Mouse (Mus musculus) embryo, embryonic 9.5 days (tissue): ENCODE results near the gene Rhoq.
A peak's percentile ranks its signal among the peaks of the same experiment; 100 is the strongest.

ENCODE experiments used
- DNase-seq: peaks from one replicate; pipeline ENCODE4 v3.0.0-alpha.2; 2017; ENCODE audit errors: extremely low spot score

The Rhoq gene

GRCm38 (mm10) chr17:86962894-86963585, at the start of gene Rhoq:
Rhoq (plus strand) TSS chr17:86963082.
- DNase-seq = peak; percentile 91

DNA sequence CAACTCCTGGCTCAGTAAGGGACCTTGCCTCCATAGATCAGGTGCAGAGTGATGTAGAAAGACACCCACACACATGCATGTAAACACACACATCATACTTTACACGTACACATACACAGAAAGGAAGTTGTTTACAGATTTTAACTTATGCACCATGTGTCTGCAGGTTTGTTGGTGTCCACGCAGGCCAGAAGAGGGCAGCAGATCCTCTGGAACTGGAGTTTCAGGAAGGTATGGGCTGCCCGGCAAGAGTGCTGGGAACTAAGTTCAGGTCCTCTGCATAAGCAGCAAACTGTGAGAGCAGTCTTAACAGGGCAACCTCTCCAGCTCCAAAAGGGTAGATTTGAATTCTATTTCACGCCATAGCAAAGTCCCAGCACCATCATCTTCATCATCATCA, 47.3 kb upstream of the Rhoq start:
- no peak for DNase-seq

- no peak for DNase-seq
Observed at GRCm38 (mm10) chr17:86917048-86917447, 45.8 kb upstream of the Rhoq start, which contains the start of gene Tmem247. Tmem247 (plus strand) TSS chr17:86917348.

- DNase-seq = no peak
Observed at GRCm38 (mm10) chr17:86918786-86919185, 44.1 kb upstream of the Rhoq start.

DNA sequence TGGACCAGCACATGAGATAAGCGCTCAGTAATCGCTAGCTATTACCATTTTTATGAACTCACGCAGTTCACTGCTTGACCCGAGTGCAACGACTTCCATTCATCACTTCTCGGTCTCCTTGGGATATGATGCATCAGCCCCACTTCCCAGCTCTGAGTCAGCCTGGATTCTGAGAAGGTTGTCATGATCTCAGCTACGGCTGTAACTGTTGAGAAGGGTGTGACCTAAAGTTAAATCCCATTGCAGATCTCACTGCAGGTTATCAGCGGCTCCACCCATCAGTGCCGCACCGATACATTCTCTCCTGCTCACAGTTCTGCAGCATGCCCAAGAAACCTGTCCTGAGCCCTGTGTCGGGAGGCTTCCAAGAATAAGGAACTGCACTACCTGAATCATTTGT, 43.2 kb upstream of the Rhoq start:
- no peak for DNase-seq

DNA sequence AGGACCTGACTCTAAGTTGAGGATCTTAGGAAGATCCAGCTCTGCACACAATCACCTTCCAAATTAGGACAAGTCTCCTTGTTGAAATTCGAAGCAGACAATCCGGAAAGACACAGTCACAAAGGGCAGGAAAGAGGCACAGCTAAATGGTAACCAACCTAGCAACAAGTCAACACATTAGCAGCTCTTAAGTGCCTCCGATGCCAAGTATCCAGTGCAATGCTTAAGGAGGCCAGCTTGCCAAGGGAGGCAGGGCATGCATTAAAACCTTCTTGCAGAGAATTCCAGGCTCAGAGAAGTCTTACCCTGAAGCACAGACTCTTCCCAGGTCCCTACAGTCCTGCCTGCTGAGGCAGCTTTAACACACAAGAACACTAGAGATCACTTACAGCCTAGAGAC, 38.2 kb upstream of the Rhoq start:
- no peak for DNase-seq

GRCm38 (mm10) chr17:86926836-86927235, 36.0 kb upstream of the Rhoq start:
- no peak for DNase-seq

DNA sequence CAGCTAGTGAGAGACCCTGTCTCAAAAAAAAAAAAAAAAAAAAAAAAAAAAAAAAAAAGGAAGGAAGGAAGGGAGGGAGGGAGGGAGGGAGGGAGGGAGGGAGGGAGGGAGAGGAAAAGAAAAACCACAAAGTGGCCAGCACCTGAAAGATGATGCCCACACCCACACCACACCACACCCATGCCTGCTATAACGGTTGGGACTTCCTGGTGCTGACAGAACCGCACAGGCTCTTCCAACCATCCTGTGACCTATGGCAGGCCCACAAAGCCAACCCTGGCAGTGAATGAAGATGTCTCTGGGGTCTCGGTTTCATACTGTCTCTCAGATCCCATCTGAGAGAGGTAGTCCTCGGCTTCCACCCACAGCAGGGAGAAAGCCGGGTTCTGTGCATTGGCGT, 33.5 kb upstream of the Rhoq start:
- DNase-seq = no peak

GRCm38 (mm10) chr17:86929981-86930380, 32.9 kb upstream of the Rhoq start:
- DNase-seq = no peak

DNA sequence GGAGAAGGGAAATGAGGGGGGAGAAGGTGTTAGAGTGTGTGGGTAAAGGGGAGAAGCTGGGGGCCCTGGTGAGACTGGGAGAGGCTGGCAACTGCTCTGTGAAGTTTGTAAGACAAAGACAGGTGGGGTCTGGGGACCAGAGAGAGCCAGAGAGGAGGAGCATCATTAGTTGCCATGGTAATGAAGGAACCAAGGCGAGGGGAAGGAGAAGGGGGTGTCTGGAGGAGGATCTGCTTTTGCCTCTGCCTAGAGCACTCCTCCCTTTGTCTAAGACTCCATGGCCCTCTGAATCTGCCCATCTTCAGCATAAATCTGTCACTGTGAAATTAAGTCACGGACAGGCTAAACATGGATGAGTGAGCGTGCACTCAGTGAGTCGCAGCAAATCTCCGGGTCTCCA, 30.0 kb upstream of the Rhoq start:
- no peak for DNase-seq

- no peak for DNase-seq
Observed at GRCm38 (mm10) chr17:86937064-86937463, 25.8 kb upstream of the Rhoq start.

- DNase-seq = peak; percentile 70
Observed at GRCm38 (mm10) chr17:86937497-86938155, 25.3 kb upstream of the Rhoq start.

DNA sequence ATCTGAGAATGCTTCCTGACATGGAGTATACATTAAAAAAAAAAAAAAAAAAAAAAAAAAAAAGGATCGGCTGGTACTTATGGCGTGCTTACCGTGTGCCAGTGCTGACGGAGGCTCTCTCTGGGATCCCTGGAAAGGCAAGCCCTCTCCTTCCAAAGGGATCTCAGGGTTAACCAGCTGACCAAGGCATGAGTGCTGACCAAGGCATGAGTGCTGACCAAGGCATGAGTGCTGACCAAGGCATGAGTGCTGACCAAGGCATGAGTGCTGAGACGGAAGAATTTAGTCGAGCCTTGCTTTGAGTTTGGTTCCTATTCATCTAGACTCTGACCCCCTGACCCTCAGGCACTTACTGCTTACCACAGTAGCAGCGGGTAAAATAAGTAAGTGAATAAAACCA, 24.2 kb upstream of the Rhoq start:
- DNase-seq = no peak

GRCm38 (mm10) chr17:86942112-86942511, 20.8 kb upstream of the Rhoq start:
- no peak for DNase-seq

- no peak for DNase-seq
Observed at GRCm38 (mm10) chr17:86943158-86943557, 19.7 kb upstream of the Rhoq start.

GRCm38 (mm10) chr17:86946078-86946477, 16.8 kb upstream of the Rhoq start:
- no peak for DNase-seq

- DNase-seq = no peak
Observed at GRCm38 (mm10) chr17:86947840-86948796, 14.8 kb upstream of the Rhoq start, which contains the start of gene Atp6v1e2. Atp6v1e2 (minus strand) TSS chr17:86947897.

DNA sequence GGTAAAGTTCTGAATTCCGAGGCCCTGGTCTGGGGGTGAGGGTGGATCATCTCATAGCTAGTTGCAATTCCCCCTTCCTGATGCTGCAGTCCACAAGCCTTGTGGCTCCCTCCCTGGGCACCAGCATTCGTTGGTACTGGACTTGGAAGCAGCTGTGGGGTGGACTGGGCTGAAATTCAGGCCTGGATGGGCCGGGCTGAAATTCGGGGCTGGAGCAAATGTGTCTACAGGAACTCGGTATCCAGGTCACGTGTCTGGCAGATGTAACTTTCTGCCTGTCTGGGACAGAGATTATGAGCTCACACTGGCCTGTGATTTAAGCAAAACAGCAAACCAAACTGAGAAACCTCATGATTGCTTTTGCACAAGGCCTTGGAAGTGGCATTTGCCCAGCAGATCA, 14.1 kb upstream of the Rhoq start:
- no peak for DNase-seq

GRCm38 (mm10) chr17:86957239-86957638, 5.6 kb upstream of the Rhoq start:
- DNase-seq = no peak

DNA sequence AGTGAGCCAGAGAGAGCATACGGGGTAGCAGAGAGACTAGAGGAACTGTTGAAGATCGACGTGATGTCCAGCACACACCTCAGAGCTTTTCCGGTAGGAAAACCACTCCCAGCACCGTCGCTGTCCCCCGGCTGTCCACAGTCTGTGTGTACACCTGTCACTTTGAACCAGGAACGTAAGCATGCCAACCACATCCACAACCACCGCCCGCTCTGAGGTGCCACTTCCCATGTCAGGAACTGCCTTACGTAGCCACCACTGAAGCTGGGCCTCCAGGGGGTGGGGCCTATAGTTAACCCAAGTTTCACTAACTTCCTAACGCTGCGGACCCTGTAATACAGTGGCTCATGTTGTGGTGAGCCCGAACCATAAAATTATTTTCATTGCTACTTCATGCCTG, 4.9 kb upstream of the Rhoq start:
- DNase-seq = no peak

DNA sequence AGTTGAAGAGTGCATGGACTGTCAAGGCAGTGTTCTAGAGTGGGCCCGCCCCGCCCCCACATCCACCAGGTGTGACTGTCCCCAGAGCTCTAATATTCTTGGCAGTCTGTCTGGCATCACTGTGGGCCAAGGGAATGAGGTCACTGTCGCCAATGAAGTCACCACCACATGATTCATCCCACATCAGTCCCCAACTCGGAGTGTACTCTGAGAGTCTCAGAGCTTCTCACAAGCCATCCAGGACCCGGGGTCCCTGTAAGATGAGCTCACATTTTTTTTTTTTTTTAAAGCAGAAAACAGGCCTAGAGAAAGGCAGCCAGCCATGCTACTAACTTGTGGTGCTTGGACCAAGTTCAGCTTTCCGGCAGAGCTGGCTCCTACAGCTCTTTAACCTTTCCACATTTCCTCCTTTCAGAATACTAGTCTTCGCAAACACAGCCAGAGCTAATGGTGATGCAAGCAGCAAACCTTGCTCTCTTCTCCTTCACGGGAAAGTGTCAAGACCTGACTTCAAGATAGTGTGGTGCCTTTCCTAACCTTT, 1.5 kb upstream of the Rhoq start:
- DNase-seq = no peak

GRCm38 (mm10) chr17:86962297-86962893, 487 bp upstream of the Rhoq start:
- DNase-seq = peak; percentile 84
